Mouse (Mus musculus) liver, embryonic 13.5 days (tissue): Measurements from ENCODE around the gene Trappc3. TPM values are rescaled to one million over a fixed set of nuclear protein-coding genes. Genes with fewer than 3 reads are reported as not detected.

Experiments
- ATAC-seq: fragments of 200-750 bp; cut with Nextera tagmentation; 2 replicates; pipeline ENCODE4 v1.8.0; 2017; ENCODE audit warnings: low read depth, mild to moderate bottlenecking, moderate number of reproducible peaks, moderate library complexity
- DNase-seq: peaks from one replicate; pipeline ENCODE4 v3.0.0; 2022
- H3K27ac ChIP-seq: fragments of 300-500 bp; sonication (generic); 2 replicates; pipeline ENCODE4 v1.5.1; 2015; ENCODE audit warnings: moderate library complexity, mild to moderate bottlenecking, inconsistent platforms
- H3K27me3 ChIP-seq: fragments of 300-500 bp; sonication (generic); 2 replicates; pipeline ENCODE4 v1.6.1; 2015; ENCODE audit warnings: mild to moderate bottlenecking, inconsistent platforms
- H3K36me3 ChIP-seq: fragments of 300-500 bp; sonication (generic); 2 replicates; pipeline ENCODE4 v1.6.1; 2015; ENCODE audit warnings: mild to moderate bottlenecking, inconsistent platforms
- H3K4me1 ChIP-seq: fragments of 300-500 bp; sonication (generic); replicated peaks from 2 replicates; pipeline ENCODE4 v1.6.1; 2015; ENCODE audit warnings: inconsistent platforms
- H3K4me2 ChIP-seq: fragments of 300-500 bp; sonication (generic); 2 replicates; pipeline ENCODE4 v1.6.1; 2015; ENCODE audit warnings: inconsistent platforms, mild to moderate bottlenecking, moderate library complexity
- H3K4me3 ChIP-seq: fragments of 300-500 bp; sonication (generic); replicated peaks from 2 replicates; pipeline ENCODE4 v1.5.1; 2015; ENCODE audit warnings: mild to moderate bottlenecking, inconsistent platforms
- H3K9ac ChIP-seq: fragments of 300-500 bp; sonication (generic); 2 replicates; pipeline ENCODE4 v1.6.1; 2015; ENCODE audit warnings: mild to moderate bottlenecking, inconsistent platforms
- H3K9me3 ChIP-seq: fragments of 300-500 bp; sonication (generic); replicated peaks from 2 replicates; pipeline ENCODE4 v1.6.1; 2016; ENCODE audit warnings: inconsistent platforms
- WGBS: fragments of 180-500 bp; shearing (Covaris S2); methylation state at CpG from one replicate; pipeline ENCODE4 v1.1.7; 2015; ENCODE audit not compliant: insufficient replicate concordance; 5-methylcytosine and 5-hydroxymethylcytosine counted together
- polyA plus RNA-seq: library from polyadenylated mRNA; unstranded; fragments of >200 nt; fragmentation: Nextera tagmentation; extraction: Ambion mirVana; gene quantifications from 2 replicates; pipeline ENCODE4 v1.2.1, GENCODE M21; 2015

The Trappc3 gene
- polyA plus RNA-seq, 1 experiment from 2014 or later: 41.5 TPM

DNA sequence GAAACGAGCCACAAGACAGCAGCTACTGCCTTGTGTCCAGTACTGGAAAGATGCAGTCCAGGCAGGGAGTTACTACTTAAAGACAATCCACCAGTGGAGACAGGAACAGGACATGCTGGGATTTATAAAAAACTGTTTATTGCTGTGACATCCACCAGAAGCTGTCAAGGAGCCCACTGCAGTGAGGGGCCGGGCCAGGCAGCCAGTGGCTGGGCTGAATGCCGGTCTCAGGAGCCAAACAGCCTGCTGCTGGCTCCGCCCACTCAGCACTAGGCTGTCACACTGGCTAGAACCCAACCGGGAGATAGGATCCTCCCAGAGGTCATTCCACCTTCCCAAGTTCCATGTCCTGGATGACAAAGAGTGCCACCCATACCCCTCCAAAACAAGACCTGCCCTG, 53.8 kb downstream of the Trappc3 start:
- ATAC-seq: no peak
- Histone ChIP-seq H3K36me3 (peaks cover 42% of the 10 kb centered on the region), H3K27ac (no peak overlapping the region), H3K4me1 (peaks cover 19% of the 10 kb centered on the region), H3K4me3 (no peak overlapping the region), H3K4me2 (no peak overlapping the region), H3K9me3 (no peaks in the 10 kb centered on the region), H3K27me3 (no peaks in the 10 kb centered on the region), H3K9ac (no peak overlapping the region)
- WGBS: 52% methylated on average over 5 of the region's 5 CpGs
- no peak for DNase-seq

DNA sequence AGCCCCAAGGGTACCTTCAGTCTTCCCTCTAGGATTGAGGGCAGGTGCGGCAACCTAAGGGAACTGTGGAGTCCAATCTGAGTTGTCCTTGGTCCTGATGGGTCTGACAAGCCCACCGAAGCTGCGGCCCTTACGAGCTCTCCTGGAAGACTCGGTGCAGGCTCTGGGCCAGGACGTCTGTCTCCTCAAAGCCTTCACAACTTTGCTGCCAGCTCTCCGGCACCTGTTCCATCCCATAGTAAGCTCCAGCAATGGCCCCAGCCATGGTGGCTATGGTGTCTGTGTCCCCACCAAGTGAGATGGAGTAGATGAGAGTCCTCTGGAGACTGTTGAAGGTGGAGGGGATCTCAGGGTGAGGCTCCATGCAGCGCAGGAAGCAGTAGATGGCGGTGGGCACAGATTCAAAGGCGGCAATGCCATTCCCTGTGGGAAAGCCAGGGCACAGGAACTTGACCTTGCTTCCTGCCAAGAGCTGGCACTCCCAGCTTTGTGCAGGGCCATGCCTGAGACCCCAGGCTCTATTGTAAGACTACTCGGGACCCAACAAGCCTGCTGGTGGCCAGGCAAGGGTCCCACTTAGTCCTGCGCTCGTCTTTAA, 54.4 kb downstream of the Trappc3 start:
- no peak for ATAC-seq

DNA sequence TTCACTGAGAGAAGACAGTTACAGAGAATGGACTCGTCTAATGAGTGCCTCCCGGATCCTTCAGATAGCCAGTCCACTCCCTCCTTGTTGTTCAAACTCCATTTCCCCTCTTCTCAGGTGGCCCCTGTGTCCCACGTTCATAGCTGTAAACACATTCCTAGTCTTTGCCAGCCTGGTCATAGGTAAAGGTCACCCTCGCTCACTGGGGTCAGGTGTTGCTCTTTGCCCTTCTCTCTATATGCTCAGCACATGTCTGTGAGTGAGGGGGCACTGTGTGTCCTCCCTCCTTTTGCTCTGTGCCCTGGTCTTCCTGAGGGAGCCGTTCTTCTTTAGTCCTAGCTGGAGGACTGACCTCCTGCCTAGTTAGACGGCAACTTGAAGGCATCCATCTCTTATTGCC, 57.7 kb downstream of the Trappc3 start:
- DNase-seq (no peak), ATAC-seq (no peak)
- Histone ChIP-seq H3K4me2 (peak overlapping the region; percentile 96), H3K4me3 (no peak overlapping the region), H3K4me1 (peaks cover 26% of the 10 kb centered on the region), H3K27ac (no peak overlapping the region), H3K9me3 (no peaks in the 10 kb centered on the region), H3K9ac (no peak overlapping the region), H3K27me3 (peaks cover 24% of the 10 kb centered on the region), H3K36me3 (peaks cover 40% of the 10 kb centered on the region)
- WGBS: 76% methylated on average over 6 of the region's 6 CpGs

More for the DNA sequence above, 54.4 kb downstream of the Trappc3 start:
- H3K4me1 ChIP-seq: peaks cover 21% of the 10 kb centered on the region
- no peak overlapping the region for H3K27ac ChIP-seq
- 84% methylated on average over 13 of the region's 13 CpGs for WGBS
- DNase-seq: no peak
- no peaks in the 10 kb centered on the region for H3K9me3 ChIP-seq
- no peak overlapping the region for H3K9ac ChIP-seq
- no peaks in the 10 kb centered on the region for H3K27me3 ChIP-seq
- H3K36me3 ChIP-seq: peaks cover 42% of the 10 kb centered on the region
- H3K4me2 ChIP-seq: no peak overlapping the region
- no peak overlapping the region for H3K4me3 ChIP-seq

DNA sequence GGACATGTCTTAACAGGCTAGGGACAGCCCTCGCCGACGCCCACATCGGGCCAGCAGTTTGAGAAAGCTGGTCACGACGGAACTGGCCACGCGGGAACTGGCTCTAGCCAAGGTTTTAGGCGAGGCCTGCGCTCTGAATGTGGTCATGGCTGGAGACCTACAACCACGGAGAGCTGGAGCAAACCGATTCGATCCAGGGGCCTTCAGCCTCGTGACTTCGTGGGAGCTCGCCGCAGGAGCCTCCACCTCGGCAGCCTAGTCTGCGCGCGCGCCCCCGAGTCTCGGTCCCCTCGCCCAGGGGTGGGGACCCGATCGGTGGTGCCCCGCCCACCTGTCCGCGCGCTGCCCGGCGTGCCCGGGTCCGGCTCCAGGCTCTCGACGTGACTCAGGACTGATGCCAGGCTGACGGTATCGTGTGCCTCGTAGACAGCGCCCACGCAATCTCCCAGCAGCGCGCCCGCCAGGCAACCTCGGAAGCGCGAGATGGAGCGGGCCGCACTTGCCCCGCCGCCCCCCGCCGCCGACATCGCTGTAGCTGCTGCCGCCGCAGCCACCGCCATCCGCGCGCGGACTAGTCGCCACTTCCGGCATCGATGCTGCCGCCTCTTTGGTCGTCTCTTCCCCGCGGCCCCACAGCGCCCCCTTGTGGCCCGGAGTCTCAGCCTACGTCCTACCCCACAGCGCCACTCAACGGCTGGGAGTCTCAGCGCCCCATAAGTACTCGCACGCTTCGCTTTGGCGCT, 59.2 kb downstream of the Trappc3 start, which contains the start of gene Adprhl2:
Adprhl2 (minus strand) TSS at position 593 of the 743 bp plus-strand sequence.
- peak; percentile 84 for ATAC-seq
- under 1% methylated on average over 78 of the region's 80 CpGs for WGBS

DNA sequence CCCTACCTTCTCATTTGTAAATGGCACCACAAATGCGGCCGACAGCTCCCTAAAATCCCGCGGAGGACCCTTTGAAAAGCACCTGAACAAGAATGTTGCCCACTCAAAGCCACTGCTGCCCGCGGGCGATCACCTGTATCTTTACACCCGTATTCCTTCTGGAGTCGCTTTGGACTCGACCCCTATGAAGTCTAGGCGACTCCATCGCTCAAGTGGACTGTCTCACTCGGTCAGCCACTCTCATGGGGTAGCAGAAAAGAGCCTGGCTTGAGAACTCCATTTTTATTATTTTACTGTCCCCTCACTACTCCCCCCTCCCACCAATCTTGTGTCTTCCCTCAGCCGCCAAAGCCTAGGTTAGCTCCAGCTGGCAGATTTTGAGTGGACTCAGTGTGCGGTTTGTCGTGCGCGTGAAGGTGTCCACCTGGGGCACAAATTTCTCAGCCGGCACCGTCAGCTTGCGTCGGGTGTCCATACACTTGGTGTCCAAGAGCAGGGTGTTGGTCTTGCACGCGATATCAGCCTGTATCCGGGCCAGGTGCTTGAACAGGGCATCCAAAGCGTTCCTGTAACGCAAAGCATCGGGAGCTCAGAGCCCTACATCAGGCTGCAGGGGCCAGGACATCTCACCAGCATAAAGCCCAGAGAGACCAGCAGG, 59.9 kb downstream of the Trappc3 start:
- Histone ChIP-seq H3K36me3 (peaks cover 20% of the 10 kb centered on the region), H3K4me3 (peak overlapping the region; percentile 85), H3K9me3 (no peaks in the 10 kb centered on the region), H3K27me3 (peaks cover 37% of the 10 kb centered on the region), H3K4me2 (peak overlapping the region; percentile 96), H3K4me1 (peaks cover 30% of the 10 kb centered on the region), H3K27ac (no peak overlapping the region), H3K9ac (peak overlapping the region; percentile 59)
- ATAC-seq (no peak), DNase-seq (no peak)
- WGBS: 54% methylated on average over 28 of the region's 28 CpGs

More for the DNA sequence above, 59.2 kb downstream of the Trappc3 start, which contains the start of gene Adprhl2:
- Histone ChIP-seq H3K36me3 (peaks cover 27% of the 10 kb centered on the region), H3K9ac (peak within 1 kb of the TSS; percentile 87), H3K4me3 (peak within 1 kb of the TSS; percentile 85), H3K27ac (peak within 1 kb of the TSS; percentile 76), H3K9me3 (no peaks in the 10 kb centered on the region), H3K4me2 (peak within 1 kb of the TSS; percentile 96), H3K4me1 (peaks cover 32% of the 10 kb centered on the region), H3K27me3 (peaks cover 36% of the 10 kb centered on the region)
- peak; percentile 95 for DNase-seq

DNA sequence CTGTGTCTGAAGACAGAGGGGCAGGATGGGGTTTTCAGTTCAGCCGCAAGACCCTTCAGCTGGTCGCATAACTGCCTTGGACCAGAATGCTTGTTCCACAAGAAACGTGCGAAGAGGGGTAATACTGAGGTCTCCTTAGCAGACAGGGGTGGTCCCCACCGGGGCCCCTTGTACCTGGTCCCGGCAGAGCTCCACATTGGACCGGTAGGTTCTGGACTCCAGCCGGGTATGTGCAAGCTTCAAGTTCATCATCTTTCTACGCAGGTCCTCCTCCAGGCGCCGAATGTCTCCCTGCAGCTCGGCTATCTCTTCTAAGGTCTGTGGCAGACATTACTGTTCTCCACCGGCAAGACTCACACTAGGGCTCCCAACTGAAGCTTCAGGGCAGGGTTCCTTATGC, 60.5 kb downstream of the Trappc3 start:
- H3K4me1 ChIP-seq: peaks cover 30% of the 10 kb centered on the region
- no peak overlapping the region for H3K9ac ChIP-seq
- no peaks in the 10 kb centered on the region for H3K9me3 ChIP-seq
- no peak overlapping the region for H3K27ac ChIP-seq
- H3K27me3 ChIP-seq: peaks cover 37% of the 10 kb centered on the region
- H3K36me3 ChIP-seq: peaks cover 13% of the 10 kb centered on the region
- H3K4me3 ChIP-seq: no peak overlapping the region
- H3K4me2 ChIP-seq: no peak overlapping the region
- ATAC-seq (no peak), DNase-seq (no peak)
- WGBS: 86% methylated on average over 13 of the region's 13 CpGs

DNA sequence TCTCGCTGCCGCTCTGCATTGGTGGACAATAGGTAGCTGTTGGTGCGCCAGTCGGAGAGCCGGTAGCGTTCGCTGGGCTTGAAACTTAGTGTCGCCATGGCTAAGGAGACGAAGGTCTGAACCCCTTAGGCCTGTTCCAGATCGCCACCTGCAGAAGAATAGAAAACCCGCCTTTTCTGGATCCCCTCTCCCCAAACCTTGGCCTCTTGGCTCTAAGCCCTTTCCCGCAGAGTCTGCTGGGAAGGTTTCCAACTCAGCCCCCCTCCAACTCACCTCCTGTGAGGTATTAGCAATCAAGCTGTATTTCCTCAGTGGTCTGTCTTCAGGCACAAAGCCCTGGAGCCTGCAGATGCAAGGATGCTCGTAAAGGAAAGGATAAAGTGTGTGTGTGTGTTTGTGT, 62.7 kb downstream of the Trappc3 start:
- Histone ChIP-seq H3K27ac (no peak overlapping the region), H3K4me2 (no peak overlapping the region), H3K4me3 (no peak overlapping the region), H3K36me3 (no peaks in the 10 kb centered on the region), H3K9ac (no peak overlapping the region), H3K4me1 (peaks cover 26% of the 10 kb centered on the region), H3K9me3 (no peaks in the 10 kb centered on the region), H3K27me3 (peaks cover 37% of the 10 kb centered on the region)
- DNase-seq: no peak
- ATAC-seq: no peak
- 52% methylated on average over 13 of the region's 13 CpGs for WGBS

DNA sequence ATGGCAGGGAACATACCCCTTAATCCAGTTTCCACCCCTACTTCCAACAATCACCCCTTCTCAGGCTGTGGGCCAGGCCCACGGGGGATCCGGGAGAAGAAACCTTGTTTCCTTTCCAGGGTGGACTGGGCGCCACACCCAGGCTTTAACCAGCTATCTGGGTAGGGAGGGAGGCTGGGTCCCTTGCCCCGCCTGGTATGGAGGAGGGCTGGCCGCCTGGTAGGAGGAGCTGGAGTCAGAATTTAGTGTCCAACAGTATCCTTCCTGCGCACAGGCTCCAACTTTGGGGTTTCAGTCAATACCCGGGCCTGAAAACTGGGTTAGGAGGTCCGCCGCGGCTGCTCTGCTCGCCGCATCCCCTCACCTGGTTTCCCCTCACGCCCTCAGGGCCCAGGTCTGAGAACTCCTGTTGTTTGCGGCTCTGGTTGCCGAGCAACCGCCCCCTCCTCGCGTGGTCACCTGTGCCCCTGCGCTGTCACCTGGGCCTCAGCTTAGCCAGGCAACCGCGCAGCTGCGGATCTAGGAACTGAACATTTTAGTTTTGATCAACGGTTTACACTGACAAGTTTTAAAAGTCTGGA, 63.2 kb downstream of the Trappc3 start, which contains the start of gene Tekt2:
Tekt2 (minus strand) TSS at position 408 of the 581 bp plus-strand sequence.
- H3K9me3 ChIP-seq: no peaks in the 10 kb centered on the region
- ATAC-seq (no peak), DNase-seq (no peak)
- whole genome bisulfite sequencing: 18% methylated on average over 23 of the region's 23 CpGs
- no peak within 1 kb of the TSS for H3K27ac ChIP-seq
- no peaks in the 10 kb centered on the region for H3K36me3 ChIP-seq
- peaks cover 37% of the 10 kb centered on the region for H3K27me3 ChIP-seq
- H3K9ac ChIP-seq: no peak within 1 kb of the TSS
- H3K4me2 ChIP-seq: peak within 1 kb of the TSS; percentile 33; the same call in 1 of the 2 replicates
- peaks cover 21% of the 10 kb centered on the region for H3K4me1 ChIP-seq
- peak within 1 kb of the TSS; percentile 4; the same call in 1 of the 2 replicates for H3K4me3 ChIP-seq

Other genes with a start within 250 kb of the Trappc3 start
- 2.0 and 2.4 TPM in 2 replicates for gene Csf3r, start 237.8 kb upstream of the Trappc3 start, polyA plus RNA-seq
- 112 and 127 TPM in 2 replicates for gene Mrps15, start 215.4 kb upstream of the Trappc3 start, polyA plus RNA-seq
- 1.4 and 1.5 TPM in 2 replicates for gene Oscp1, start 203.8 kb upstream of the Trappc3 start, polyA plus RNA-seq
- 31.1 and 31.3 TPM in 2 replicates for gene Lsm10, start 165.7 kb upstream of the Trappc3 start, polyA plus RNA-seq
- 13.9 and 15.9 TPM in 2 replicates for gene Stk40, start 158.4 kb upstream of the Trappc3 start, polyA plus RNA-seq
- gene Eva1b, start 114.6 kb upstream of the Trappc3 start, polyA plus RNA-seq: 11.8 and 13.3 TPM in 2 replicates
- gene Sh3d21, start 98.8 kb upstream of the Trappc3 start, polyA plus RNA-seq: 0.82 and 1.3 TPM in 2 replicates
- gene Thrap3, start 59.6 kb upstream of the Trappc3 start, polyA plus RNA-seq: 98.1 and 121 TPM in 2 replicates
- gene Map7d1, start 6.0 kb upstream of the Trappc3 start, polyA plus RNA-seq: 6.6 and 7.3 TPM in 2 replicates
- gene Col8a2, start 24.5 kb downstream of the Trappc3 start, polyA plus RNA-seq: 0.99 and 1.2 TPM in 2 replicates
- gene Adprhl2, start 59.4 kb downstream of the Trappc3 start, polyA plus RNA-seq: 30.4 and 30.9 TPM in 2 replicates
- gene Tekt2, start 63.4 kb downstream of the Trappc3 start, polyA plus RNA-seq: 0.51 and 0.53 TPM in 2 replicates
- gene Ago3, start 167.2 kb downstream of the Trappc3 start, polyA plus RNA-seq: 5.0 and 5.1 TPM in 2 replicates
- gene Ago1, start 206.3 kb downstream of the Trappc3 start, polyA plus RNA-seq: 1.4 TPM in 2 replicates